Mouse (Mus musculus): ENCODE measurements around the gene Hoxd11. TPM values are rescaled to one million over a fixed set of nuclear protein-coding genes. Genes with fewer than 3 reads are reported as not detected.

Gene Hoxd11
- polyA plus RNA-seq, 1 experiment = not detected

- WGBS = 73% methylated on average over 8 of the region's 8 CpGs
- DNase-seq = no peak
- Histone ChIP-seq H3K4me3 (ENCODE audit: control insufficient read depth, insufficient read depth, low read length) (no peak overlapping the region), H3K27ac (ENCODE audit: control insufficient read depth, insufficient read depth, low read length) (no peak overlapping the region), H3K36me3 (ENCODE audit: control insufficient read depth, insufficient read depth, low read length) (no peaks in the 10 kb centered on the region), H3K27me3 (ENCODE audit: control insufficient read depth, insufficient read depth, low read length) (peaks cover 6% of the 10 kb centered on the region), H3K4me1 (replicated peaks; ENCODE audit: control insufficient read depth, insufficient read depth, low read length) (no peaks in the 10 kb centered on the region)
- TF ChIP-seq POLR2A (IDR thresholded peaks at IDR 0.05; ENCODE audit: control insufficient read depth, extremely low read depth, insufficient read depth, low read length, poor library complexity) (no peak), CTCF (IDR thresholded peaks at IDR 0.05; ENCODE audit: borderline replicate concordance, control insufficient read depth, extremely low read depth, insufficient read depth, low read length, poor library complexity) (no peak)
Measured at GRCm38 (mm10) chr2:74730331-74730730, 51.0 kb downstream of the Hoxd11 start.

GRCm38 (mm10) chr2:74731055-74731454, 51.7 kb downstream of the Hoxd11 start:
- TF ChIP-seq CTCF (IDR thresholded peaks at IDR 0.05; ENCODE audit: borderline replicate concordance, control insufficient read depth, extremely low read depth, insufficient read depth, low read length, poor library complexity) (no peak), POLR2A (IDR thresholded peaks at IDR 0.05; ENCODE audit: control insufficient read depth, extremely low read depth, insufficient read depth, low read length, poor library complexity) (no peak)
- Histone ChIP-seq H3K4me1 (replicated peaks; ENCODE audit: control insufficient read depth, insufficient read depth, low read length) (no peaks in the 10 kb centered on the region), H3K4me3 (ENCODE audit: control insufficient read depth, insufficient read depth, low read length) (no peak overlapping the region), H3K36me3 (ENCODE audit: control insufficient read depth, insufficient read depth, low read length) (no peaks in the 10 kb centered on the region), H3K27me3 (ENCODE audit: control insufficient read depth, insufficient read depth, low read length) (peaks cover 9% of the 10 kb centered on the region), H3K27ac (ENCODE audit: control insufficient read depth, insufficient read depth, low read length) (no peak overlapping the region)
- DNase-seq = no peak

- 38% methylated on average over 9 of the region's 9 CpGs for WGBS
- TF ChIP-seq CTCF (IDR thresholded peaks at IDR 0.05; ENCODE audit: borderline replicate concordance, control insufficient read depth, extremely low read depth, insufficient read depth, low read length, poor library complexity) (no peak), POLR2A (IDR thresholded peaks at IDR 0.05; ENCODE audit: control insufficient read depth, extremely low read depth, insufficient read depth, low read length, poor library complexity) (no peak)
- Histone ChIP-seq H3K36me3 (ENCODE audit: control insufficient read depth, insufficient read depth, low read length) (no peaks in the 10 kb centered on the region), H3K4me1 (replicated peaks; ENCODE audit: control insufficient read depth, insufficient read depth, low read length) (no peaks in the 10 kb centered on the region), H3K4me3 (ENCODE audit: control insufficient read depth, insufficient read depth, low read length) (no peak overlapping the region), H3K27me3 (ENCODE audit: control insufficient read depth, insufficient read depth, low read length) (peaks cover 9% of the 10 kb centered on the region), H3K27ac (ENCODE audit: control insufficient read depth, insufficient read depth, low read length) (no peak overlapping the region)
- no peak for DNase-seq
Measured at GRCm38 (mm10) chr2:74731799-74732512, 52.6 kb downstream of the Hoxd11 start.

- Histone ChIP-seq H3K36me3 (ENCODE audit: control insufficient read depth, insufficient read depth, low read length) (no peaks in the 10 kb centered on the region), H3K4me3 (ENCODE audit: control insufficient read depth, insufficient read depth, low read length) (no peak overlapping the region), H3K27ac (ENCODE audit: control insufficient read depth, insufficient read depth, low read length) (no peak overlapping the region), H3K4me1 (replicated peaks; ENCODE audit: control insufficient read depth, insufficient read depth, low read length) (no peaks in the 10 kb centered on the region), H3K27me3 (ENCODE audit: control insufficient read depth, insufficient read depth, low read length) (peaks cover 12% of the 10 kb centered on the region)
- 9% methylated on average over 52 of the region's 52 CpGs for WGBS
- TF ChIP-seq CTCF (IDR thresholded peaks at IDR 0.05; ENCODE audit: borderline replicate concordance, control insufficient read depth, extremely low read depth, insufficient read depth, low read length, poor library complexity) (no peak), POLR2A (IDR thresholded peaks at IDR 0.05; ENCODE audit: control insufficient read depth, extremely low read depth, insufficient read depth, low read length, poor library complexity) (no peak)
- no peak for DNase-seq
Measured at GRCm38 (mm10) chr2:74732513-74733316, 53.4 kb downstream of the Hoxd11 start.

GRCm38 (mm10) chr2:74733317-74733661, 53.9 kb downstream of the Hoxd11 start:
- WGBS = 4% methylated on average over 16 of the region's 16 CpGs
- DNase-seq = no peak
- Histone ChIP-seq H3K27me3 (ENCODE audit: control insufficient read depth, insufficient read depth, low read length) (peaks cover 16% of the 10 kb centered on the region), H3K36me3 (ENCODE audit: control insufficient read depth, insufficient read depth, low read length) (no peaks in the 10 kb centered on the region), H3K4me3 (ENCODE audit: control insufficient read depth, insufficient read depth, low read length) (no peak overlapping the region), H3K27ac (ENCODE audit: control insufficient read depth, insufficient read depth, low read length) (no peak overlapping the region), H3K4me1 (replicated peaks; ENCODE audit: control insufficient read depth, insufficient read depth, low read length) (no peaks in the 10 kb centered on the region)
- TF ChIP-seq POLR2A (IDR thresholded peaks at IDR 0.05; ENCODE audit: control insufficient read depth, extremely low read depth, insufficient read depth, low read length, poor library complexity) = no peak
- TF ChIP-seq CTCF (IDR thresholded peaks at IDR 0.05; ENCODE audit: borderline replicate concordance, control insufficient read depth, extremely low read depth, insufficient read depth, low read length, poor library complexity) = no peak

- WGBS = 9% methylated on average over 6 of the region's 6 CpGs
- no peaks in the 10 kb centered on the region for H3K4me1 ChIP-seq (replicated peaks; ENCODE audit: control insufficient read depth, insufficient read depth, low read length)
Measured at GRCm38 (mm10) chr2:74733765-74734164, 54.4 kb downstream of the Hoxd11 start.

More at GRCm38 (mm10) chr2:74733765-74734164, 54.4 kb downstream of the Hoxd11 start:
- Histone ChIP-seq H3K27me3 (ENCODE audit: control insufficient read depth, insufficient read depth, low read length) (peaks cover 20% of the 10 kb centered on the region), H3K4me3 (ENCODE audit: control insufficient read depth, insufficient read depth, low read length) (no peak overlapping the region), H3K27ac (ENCODE audit: control insufficient read depth, insufficient read depth, low read length) (no peak overlapping the region), H3K36me3 (ENCODE audit: control insufficient read depth, insufficient read depth, low read length) (no peaks in the 10 kb centered on the region)
- no peak for DNase-seq
- TF ChIP-seq POLR2A (IDR thresholded peaks at IDR 0.05; ENCODE audit: control insufficient read depth, extremely low read depth, insufficient read depth, low read length, poor library complexity) = no peak
- TF ChIP-seq CTCF (IDR thresholded peaks at IDR 0.05; ENCODE audit: borderline replicate concordance, control insufficient read depth, extremely low read depth, insufficient read depth, low read length, poor library complexity) = no peak
